Mouse (Mus musculus) kidney, adult 2 months (tissue): ENCODE results near the gene Ift172.

Experiments
- CTCF ChIP-seq: fragments of 200-500 bp; conservative IDR thresholded peaks from 2 replicates; pipeline ENCODE4 v1.5.1; 2011; ENCODE audit warnings: low read depth, mild to moderate bottlenecking, control low read depth, low read length, moderate library complexity, mixed read lengths; ENCODE audit not compliant: insufficient read depth, insufficient read length
- POLR2A ChIP-seq: fragments of 200-500 bp; IDR thresholded peaks from one replicate; pipeline ENCODE4 v1.6.1; 2011; ENCODE audit warnings: low read depth, low read length, control low read depth

GRCm38 (mm10) chr5:31219070-31219469 lies 71.8 kb downstream of the Ift172 start:
- TF ChIP-seq CTCF (no peak), POLR2A (no peak)
